8 mouse cellular contexts compared by ENCODE assay signal in the genomic region with DNA sequence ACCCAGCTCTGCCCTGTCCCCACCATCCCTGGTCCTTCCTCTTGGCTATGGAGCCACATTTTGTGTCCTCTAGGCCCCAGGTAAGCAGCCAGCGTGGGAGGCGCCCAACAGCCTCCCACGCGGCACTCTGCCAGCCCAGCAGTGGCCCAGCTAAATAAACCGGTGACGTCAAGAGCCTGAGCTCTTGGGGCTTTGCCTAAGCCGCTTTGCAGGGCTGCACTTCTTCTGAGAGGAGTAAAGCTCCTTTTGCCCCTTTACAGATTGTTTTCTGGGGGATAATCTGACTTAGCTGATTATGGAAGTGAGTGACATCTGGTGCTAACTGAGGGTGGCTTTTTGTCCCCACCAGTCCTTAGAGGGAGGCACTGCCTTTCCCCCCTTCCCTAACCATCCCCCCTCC. TPM values are rescaled to one million over a fixed set of nuclear protein-coding genes. Genes with fewer than 3 reads are reported as not detected.
A peak's percentile ranks its signal among the peaks of the same experiment; 100 is the strongest.
DNase-seq lines count a peak whose midpoint lies in the region; ATAC-seq and TF ChIP-seq lines count a peak whose summit lies in the region.

No protein-coding gene starts in this region.

- ATAC-seq in heart, embryonic 11.5 days (replicated peaks; ENCODE audit: insufficient number of reproducible peaks, low FRiP score, low TSS enrichment), result no peak
- no peak for ATAC-seq in midbrain, postnatal 0 days (ENCODE audit: low FRiP score)

- H3K27ac ChIP-seq in heart, embryonic 11.5 days (ENCODE audit: low read depth, low read length), result no peak overlapping the region
- peak overlapping the region; percentile 72 for H3K27ac ChIP-seq in embryonic facial prominence, embryonic 10.5 days (replicated peaks)
- peak overlapping the region; percentile 90 for H3K27ac ChIP-seq in hindbrain, embryonic 10.5 days
- peak overlapping the region; percentile 63; the same call in 1 of the 2 replicates for H3K27ac ChIP-seq in midbrain, postnatal 0 days (ENCODE audit: low read depth, low read length)

- peak; percentile 62 to 67 for DNase-seq in heart, adult 18-20 months
- peak; percentile 39 for DNase-seq in adrenal gland, postnatal 25 days
- peak; percentile 44 for DNase-seq in embryonic facial prominence, embryonic 10.5 days (ENCODE audit: low spot score)
- peak; percentile 29 for DNase-seq in hindbrain, embryonic 10.5 days (ENCODE audit: low spot score)
- DNase-seq in midbrain, postnatal 0 days (ENCODE audit: low spot score), result peak; percentile 79
- no peak for DNase-seq in thymus, postnatal 25 days
- DNase-seq in spleen, postnatal 4 days (ENCODE audit: low spot score in 2 of 2), result no peak

- no peak overlapping the region for H3K4me2 ChIP-seq in heart, embryonic 11.5 days
- no peak overlapping the region for H3K4me2 ChIP-seq in midbrain, postnatal 0 days (ENCODE audit: low read depth, low read length, poor library complexity, severe bottlenecking)

- no peak overlapping the region for H3K4me3 ChIP-seq in heart, embryonic 11.5 days (ENCODE audit: low read depth, low read length)
- no peak overlapping the region for H3K4me3 ChIP-seq in embryonic facial prominence, embryonic 10.5 days
- 0 out of 2 replicates have a peak overlapping the region, but pooled peaks have one; percentile 20 for H3K4me3 ChIP-seq in hindbrain, embryonic 10.5 days
- H3K4me3 ChIP-seq in midbrain, postnatal 0 days (ENCODE audit: low read depth, low read length), result no peak overlapping the region

- no peak for TF ChIP-seq CTCF in midbrain, postnatal 0 days (IDR thresholded peaks at IDR 0.05)

- WGBS in heart, embryonic 11.5 days (ENCODE audit: insufficient replicate concordance), result 23% methylated on average over 7 of the region's 7 CpGs
- WGBS in embryonic facial prominence, embryonic 10.5 days, result 10% methylated on average over 7 of the region's 7 CpGs
- WGBS in hindbrain, embryonic 10.5 days, result 13% methylated on average over 7 of the region's 7 CpGs
- 14% methylated on average over 7 of the region's 7 CpGs for WGBS in midbrain, postnatal 0 days

- peaks cover 26% of the 10 kb centered on the region for H3K4me1 ChIP-seq in heart, embryonic 11.5 days (ENCODE audit: control insufficient read depth, insufficient read depth, low read length)
- H3K4me1 ChIP-seq in embryonic facial prominence, embryonic 10.5 days, result peaks cover 78% of the 10 kb centered on the region
- H3K4me1 ChIP-seq in hindbrain, embryonic 10.5 days (replicated peaks), result peaks cover 97% of the 10 kb centered on the region
- peaks cover 41% of the 10 kb centered on the region for H3K4me1 ChIP-seq in midbrain, postnatal 0 days (ENCODE audit: insufficient read depth, low read length)

- no peaks in the 10 kb centered on the region for H3K9me3 ChIP-seq in heart, embryonic 11.5 days (replicated peaks; ENCODE audit: control insufficient read depth, low read length)
- no peaks in the 10 kb centered on the region for H3K9me3 ChIP-seq in embryonic facial prominence, embryonic 10.5 days
- H3K9me3 ChIP-seq in hindbrain, embryonic 10.5 days, result no peaks in the 10 kb centered on the region
- H3K9me3 ChIP-seq in midbrain, postnatal 0 days (ENCODE audit: low read length), result no peaks in the 10 kb centered on the region

- H3K36me3 ChIP-seq in heart, embryonic 11.5 days (ENCODE audit: control insufficient read depth, insufficient read depth, low read length), result no peaks in the 10 kb centered on the region; the same call in 1 of the 2 replicates
- H3K36me3 ChIP-seq in embryonic facial prominence, embryonic 10.5 days (replicated peaks), result no peaks in the 10 kb centered on the region
- no peaks in the 10 kb centered on the region; the same call in 1 of the 2 replicates for H3K36me3 ChIP-seq in hindbrain, embryonic 10.5 days
- no peaks in the 10 kb centered on the region for H3K36me3 ChIP-seq in midbrain, postnatal 0 days (ENCODE audit: insufficient read depth, low read length)

- no peak overlapping the region for H3K9ac ChIP-seq in heart, embryonic 11.5 days (ENCODE audit: low read depth, low read length)
- no peak overlapping the region for H3K9ac ChIP-seq in midbrain, postnatal 0 days (replicated peaks; ENCODE audit: low read length, poor library complexity, severe bottlenecking)

- H3K27me3 ChIP-seq in heart, embryonic 11.5 days (ENCODE audit: control insufficient read depth, insufficient read depth, low read length), result no peaks in the 10 kb centered on the region
- H3K27me3 ChIP-seq in embryonic facial prominence, embryonic 10.5 days (replicated peaks; ENCODE audit: low read depth, poor library complexity, severe bottlenecking), result peaks cover 35% of the 10 kb centered on the region
- peaks cover 29% of the 10 kb centered on the region for H3K27me3 ChIP-seq in hindbrain, embryonic 10.5 days (ENCODE audit: insufficient read depth, poor library complexity, severe bottlenecking)
- no peaks in the 10 kb centered on the region for H3K27me3 ChIP-seq in midbrain, postnatal 0 days (ENCODE audit: insufficient read depth, low read length)

RNA-seq across cellular contexts. Expression of a gene that starts 22.8 kb away (rescaled TPM):
- 1 to 10 TPM; 2.0 to 3.1 TPM for total RNA-seq in heart, adult 18-20 months (2021)
- polyA plus RNA-seq in heart, embryonic 11.5 days (2014; fragmentation: Nextera tagmentation; extraction: Ambion mirVana), result 0.59 and 0.60 TPM in 2 replicates
- 1.9 and 3.6 TPM in 2 replicates for total RNA-seq in adrenal gland, postnatal 25 days (2021)
- 0.70 and 1.0 TPM in 2 replicates for polyA plus RNA-seq in embryonic facial prominence, embryonic 10.5 days (2016; fragmentation: Nextera tagmentation; extraction: Ambion mirVana)
- polyA plus RNA-seq in hindbrain, embryonic 10.5 days (2016; fragmentation: Nextera tagmentation; extraction: Ambion mirVana), result 1.1 TPM in 2 replicates
- 1.5 and 1.7 TPM in 2 replicates for total RNA-seq in midbrain, postnatal 0 days (2014; rRNA removed)
- polyA plus RNA-seq in midbrain, postnatal 0 days (2015; fragmentation: Nextera tagmentation; extraction: Ambion mirVana), result 1.7 and 1.9 TPM in 2 replicates

Comparison
In these comparisons a context has a peak if more than half of its experiments do, and no peak if none do; other contexts are left out.
1. DNase-seq: peak in heart, adult 18-20 months (2 of 2), adrenal gland, postnatal 25 days (single experiment), embryonic facial prominence, embryonic 10.5 days (single experiment), hindbrain, embryonic 10.5 days (single experiment) and midbrain, postnatal 0 days (single experiment); none in thymus, postnatal 25 days (single experiment) and spleen, postnatal 4 days (0 of 2).